Comparison of ENCODE assay signal across 14 mouse cellular contexts in the genomic region with DNA sequence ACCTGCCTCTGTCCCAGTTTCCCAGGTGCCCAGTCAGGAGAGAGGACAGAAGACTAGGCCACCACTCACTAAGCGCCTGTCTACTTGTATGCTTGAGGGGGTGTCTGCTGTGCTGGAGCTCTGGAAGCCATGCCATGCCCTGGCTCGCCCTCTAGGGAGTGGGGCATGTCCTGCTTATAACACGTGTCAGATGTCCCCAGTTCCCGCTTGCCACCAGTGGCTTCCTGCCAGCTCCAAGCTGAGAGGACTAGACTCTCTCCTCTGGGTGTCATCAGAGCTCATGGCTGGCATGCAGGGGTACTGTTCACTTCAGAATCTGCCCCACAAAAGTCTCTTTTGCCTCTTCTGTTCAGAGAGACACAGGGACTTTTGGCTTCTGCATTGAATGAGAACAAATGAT. TPM values are rescaled to one million over a fixed set of nuclear protein-coding genes. Genes with fewer than 3 reads are reported as not detected.
DNase-seq lines count a peak whose midpoint lies in the region.
"Had no signal": no experiment of that assay in that cellular context is flagged by ENCODE, and none has a peak within 500 bp of the region (broad histone marks: within the 10 kb centered on the region; RNA-seq: fewer than 3 reads in every experiment).

No protein-coding gene starts in this region.

- DNase-seq in gastrocnemius, adult 18-20 months (ENCODE audit: low spot score) = peak; percentile 56
- DNase-seq in gastrocnemius, postnatal 4 days (ENCODE audit: low spot score in 2 of 2) = no peak
- peak; percentile 37 for DNase-seq in left cerebral cortex, postnatal 4 days
- DNase-seq in left cerebral cortex, postnatal 25 days (ENCODE audit: low spot score in 2 of 2) = no peak
- peak; percentile 46 to 54 for DNase-seq in heart, adult 9 months (ENCODE audit: low spot score in 2 of 2)
- peak; percentile 45 to 61 for DNase-seq in heart, postnatal 14 days
- DNase-seq in frontal cortex, postnatal 14 days (ENCODE audit: low spot score in 2 of 2) = no peak
- DNase-seq in neural tube, embryonic 10.5 days (ENCODE audit: extremely low spot score, low spot score) = no peak
- DNase-seq: kidney, adult 18-20 months; kidney, postnatal 14 days; lung, embryonic 14.5 days; midbrain, embryonic 14.5 days; thymus, adult 2 months had no signal

- intact Hi-C loops in left cerebral cortex, postnatal 4 days (cut with DNase I) = no loop called here
- intact Hi-C loops in left cerebral cortex, postnatal 25 days (cut with DNase I) = no loop called here
- intact Hi-C loops in heart, postnatal 14 days (cut with DNase I) = no loop called here

RNA-seq across cellular contexts. Expression of a gene that starts 55.0 kb away (rescaled TPM):
- total RNA-seq in gastrocnemius, adult 18-20 months (2021) = under 1 TPM; 0.46 to 0.47 TPM
- 10 to 100 TPM; 17.5 to 19.5 TPM for total RNA-seq in gastrocnemius, postnatal 4 days (2021)
- 1 to 10 TPM; 2.5 to 3.1 TPM for total RNA-seq in left cerebral cortex, postnatal 4 days (2021)
- total RNA-seq in left cerebral cortex, postnatal 25 days (2021) = 1 to 10 TPM; 3.3 to 4.0 TPM
- 1 to 10 TPM; 2.4 to 3.4 TPM for total RNA-seq in heart, postnatal 14 days (2021)
- total RNA-seq: hematopoietic stem cell, adult 5-6 weeks had no signal

Comparison
In these comparisons a context has a peak if more than half of its experiments do, and no peak if none do; other contexts are left out.
1. DNase-seq: peak in gastrocnemius, adult 18-20 months (single experiment), left cerebral cortex, postnatal 4 days (single experiment), heart, adult 9 months (2 of 2) and heart, postnatal 14 days (2 of 2); none in gastrocnemius, postnatal 4 days (0 of 2), left cerebral cortex, postnatal 25 days (0 of 2), frontal cortex, postnatal 14 days (0 of 2) and neural tube, embryonic 10.5 days (single experiment).